In genomic region chr4:22102478-22102877, GRCm38 (mm10) we compare ENCODE assay signal across 20 mouse cellular contexts.
DNase-seq lines count a peak whose midpoint lies in the region; ATAC-seq lines count a peak whose summit lies in the region.
"Had no signal": no experiment of that assay in that cellular context is flagged by ENCODE, and none has a peak within 500 bp of the region (broad histone marks: within the 10 kb centered on the region; RNA-seq: fewer than 3 reads in every experiment).

No protein-coding gene starts in this region.

- no peak overlapping the region for H3K4me2 ChIP-seq in forebrain, embryonic 13.5 days
- no peak overlapping the region for H3K4me2 ChIP-seq in hindbrain, embryonic 12.5 days (replicated peaks)
- no peak overlapping the region for H3K4me2 ChIP-seq in midbrain, embryonic 15.5 days
- H3K4me2 ChIP-seq: embryonic facial prominence, embryonic 13.5 days; liver, embryonic 15.5 days; stomach, embryonic 15.5 days had no signal

- peak; percentile 30; the same call in 1 of the 2 replicates for ATAC-seq in forebrain, embryonic 13.5 days
- ATAC-seq in hindbrain, embryonic 12.5 days (ENCODE audit: low FRiP score), result peak; percentile 72; the same call in 1 of the 2 replicates
- ATAC-seq in midbrain, embryonic 15.5 days (replicated peaks), result peak; percentile 94
- ATAC-seq: activated CD4-positive, CD25-positive, alpha-beta regulatory T cell, adult 4 months; intestine, postnatal 0 days had no signal

- peak overlapping the region; percentile 4; the same call in 1 of the 2 replicates for H3K27ac ChIP-seq in forebrain, embryonic 13.5 days
- H3K27ac ChIP-seq in forebrain, embryonic 10.5 days, result no peak overlapping the region
- H3K27ac ChIP-seq in hindbrain, embryonic 12.5 days, result no peak overlapping the region
- peak overlapping the region; percentile 67 for H3K27ac ChIP-seq in midbrain, embryonic 15.5 days
- H3K27ac ChIP-seq: embryonic facial prominence, embryonic 13.5 days; kidney, postnatal 0 days; liver, embryonic 15.5 days; stomach, embryonic 15.5 days had no signal

- no peaks in the 10 kb centered on the region for H3K9me3 ChIP-seq in forebrain, embryonic 13.5 days (replicated peaks)
- no peaks in the 10 kb centered on the region for H3K9me3 ChIP-seq in forebrain, embryonic 10.5 days
- no peaks in the 10 kb centered on the region for H3K9me3 ChIP-seq in hindbrain, embryonic 12.5 days (replicated peaks)
- H3K9me3 ChIP-seq in midbrain, embryonic 15.5 days, result no peaks in the 10 kb centered on the region
- H3K9me3 ChIP-seq: embryonic facial prominence, embryonic 13.5 days; liver, embryonic 15.5 days; stomach, embryonic 15.5 days had no signal

- peaks cover 13% of the 10 kb centered on the region for H3K4me1 ChIP-seq in forebrain, embryonic 13.5 days
- H3K4me1 ChIP-seq in forebrain, embryonic 10.5 days, result 0 out of 2 replicates have a peak, but pooled peaks cover 6% of the 10 kb centered on the region
- peaks cover 9% of the 10 kb centered on the region for H3K4me1 ChIP-seq in hindbrain, embryonic 12.5 days
- H3K4me1 ChIP-seq in midbrain, embryonic 15.5 days, result peaks cover 13% of the 10 kb centered on the region; the same call in 1 of the 2 replicates
- H3K4me1 ChIP-seq: embryonic facial prominence, embryonic 13.5 days; liver, embryonic 15.5 days; stomach, embryonic 15.5 days had no signal

- no peak for DNase-seq in forebrain, embryonic 10.5 days (ENCODE audit: extremely low spot score, low spot score)
- DNase-seq in brain, adult 2 months (ENCODE audit: low read depth, low spot score), result peak; percentile 39
- DNase-seq in urinary bladder, postnatal 4 days (ENCODE audit: low spot score in 2 of 2), result no peak
- DNase-seq in heart, postnatal 4 days, result no peak
- DNase-seq: cerebellum, adult 11 months; gastrocnemius, postnatal 14 days; heart, postnatal 14 days; lung, postnatal 14 days; retina, postnatal 1 day; spleen, adult 18-20 months; thymus, postnatal 14 days had no signal

- H3K9ac ChIP-seq in forebrain, embryonic 13.5 days, result no peak overlapping the region
- no peak overlapping the region; the same call in 1 of the 2 replicates for H3K9ac ChIP-seq in hindbrain, embryonic 12.5 days
- H3K9ac ChIP-seq in midbrain, embryonic 15.5 days, result no peak overlapping the region
- H3K9ac ChIP-seq: embryonic facial prominence, embryonic 13.5 days; liver, embryonic 15.5 days; stomach, embryonic 15.5 days had no signal

- 63% methylated on average over 5 of the region's 5 CpGs for WGBS in forebrain, embryonic 13.5 days
- WGBS in forebrain, embryonic 10.5 days, result 72% methylated on average over 5 of the region's 5 CpGs
- WGBS in hindbrain, embryonic 12.5 days, result 70% methylated on average over 5 of the region's 5 CpGs
- 36% methylated on average over 5 of the region's 5 CpGs for WGBS in midbrain, embryonic 15.5 days

- H3K36me3 ChIP-seq in forebrain, embryonic 13.5 days (ENCODE audit: poor library complexity, severe bottlenecking), result no peaks in the 10 kb centered on the region
- no peaks in the 10 kb centered on the region for H3K36me3 ChIP-seq in forebrain, embryonic 10.5 days (replicated peaks)
- no peaks in the 10 kb centered on the region for H3K36me3 ChIP-seq in hindbrain, embryonic 12.5 days
- H3K36me3 ChIP-seq in midbrain, embryonic 15.5 days (replicated peaks), result no peaks in the 10 kb centered on the region
- H3K36me3 ChIP-seq: embryonic facial prominence, embryonic 13.5 days; liver, embryonic 15.5 days; stomach, embryonic 15.5 days had no signal

- H3K27me3 ChIP-seq in forebrain, embryonic 13.5 days, result no peaks in the 10 kb centered on the region
- H3K27me3 ChIP-seq in forebrain, embryonic 10.5 days (ENCODE audit: poor library complexity, severe bottlenecking), result peaks cover 3% of the 10 kb centered on the region; the same call in 1 of the 2 replicates
- no peaks in the 10 kb centered on the region for H3K27me3 ChIP-seq in hindbrain, embryonic 12.5 days
- no peaks in the 10 kb centered on the region for H3K27me3 ChIP-seq in midbrain, embryonic 15.5 days (replicated peaks)
- H3K27me3 ChIP-seq: embryonic facial prominence, embryonic 13.5 days; liver, embryonic 15.5 days; stomach, embryonic 15.5 days had no signal

- no peak overlapping the region for H3K4me3 ChIP-seq in forebrain, embryonic 13.5 days
- no peak overlapping the region for H3K4me3 ChIP-seq in forebrain, embryonic 10.5 days
- H3K4me3 ChIP-seq in hindbrain, embryonic 12.5 days, result no peak overlapping the region
- H3K4me3 ChIP-seq in midbrain, embryonic 15.5 days, result no peak overlapping the region
- H3K4me3 ChIP-seq: embryonic facial prominence, embryonic 13.5 days; liver, embryonic 15.5 days; stomach, embryonic 15.5 days had no signal

Comparison
In these comparisons a context has a peak if more than half of its experiments do, and no peak if none do; other contexts are left out.
1. H3K27ac ChIP-seq: peak in forebrain, embryonic 13.5 days (single experiment) and midbrain, embryonic 15.5 days (single experiment); none in forebrain, embryonic 10.5 days (single experiment) and hindbrain, embryonic 12.5 days (single experiment).
2. ATAC-seq: peak in every context shown above with its lines; median percentile 94 in midbrain, embryonic 15.5 days; 72 in hindbrain, embryonic 12.5 days; 30 in forebrain, embryonic 13.5 days.